Mouse (Mus musculus) E14TG2a.4 (cell line): Measurements from ENCODE around the gene Zbtb32.

Experiments used
- CTCF ChIP-seq: conservative IDR thresholded peaks from 2 replicates; pipeline ENCODE4 v1.5.1; 2014; ENCODE audit warnings: low read length
- NANOG ChIP-seq: IDR thresholded peaks from 2 replicates; pipeline ENCODE4 v1.6.1; 2014; ENCODE audit warnings: borderline replicate concordance, low read length, mixed read lengths

- TF ChIP-seq CTCF (no peak), NANOG (no peak)
Observed at GRCm38 (mm10) chr7:30604424-30604823, 5.7 kb upstream of the Zbtb32 start.
